Mouse (Mus musculus): Measurements from ENCODE around the gene Krtap19-4. TPM values are rescaled to one million over a fixed set of nuclear protein-coding genes. Genes with fewer than 3 reads are reported as not detected.
A peak's percentile ranks its signal among the peaks of the same experiment; 100 is the strongest.

Krtap19-4 gene
- total and polyA plus RNA-seq, 2 experiments, result not detected

- no peak within 1 kb of the TSS for H3K27ac ChIP-seq (replicated peaks; ENCODE audit: insufficient read depth, low read depth, low read length)
- H3K27me3 ChIP-seq (ENCODE audit: control insufficient read depth, insufficient read depth, low read length), result no peaks in the 10 kb centered on the region
- no peak within 1 kb of the TSS for H3K9ac ChIP-seq (ENCODE audit: low read depth, low read length)
- H3K79me2 ChIP-seq (ENCODE audit: control insufficient read depth, insufficient read depth, low read length), result no peaks in the 10 kb centered on the region
- no peak for DNase-seq (ENCODE audit: extremely low read depth, low read depth, low spot score)
- no peaks in the 10 kb centered on the region for H3K36me3 ChIP-seq (ENCODE audit: control insufficient read depth, insufficient read depth, low read length)
- H3K4me1 ChIP-seq (ENCODE audit: control insufficient read depth, insufficient read depth, low read length), result no peaks in the 10 kb centered on the region
- no peak for TF ChIP-seq POLR2A (IDR thresholded peaks at IDR 0.05; ENCODE audit: extremely low read depth, insufficient read depth, low read length)
- no peak for TF ChIP-seq CTCF (IDR thresholded peaks at IDR 0.05; ENCODE audit: low read depth, low read length)
- H3K4me3 ChIP-seq (ENCODE audit: insufficient read depth, low read depth, low read length), result no peak within 1 kb of the TSS
- WGBS, result 82% methylated on average over 6 of the region's 6 CpGs
Measured at GRCm38 (mm10) chr16:88869311-88869710, 15.6 kb downstream of the Krtap19-4 start, which contains the start of gene Krtap19-1. Krtap19-1 (minus strand) TSS chr16:88869411.

- no peaks in the 10 kb centered on the region for H3K36me3 ChIP-seq (ENCODE audit: control insufficient read depth, insufficient read depth, low read length)
- H3K79me2 ChIP-seq (ENCODE audit: control insufficient read depth, insufficient read depth, low read length), result no peaks in the 10 kb centered on the region
- TF ChIP-seq POLR2A (IDR thresholded peaks at IDR 0.05; ENCODE audit: extremely low read depth, insufficient read depth, low read length) (no peak), CTCF (IDR thresholded peaks at IDR 0.05; ENCODE audit: low read depth, low read length) (no peak)
- 89% methylated on average over 4 of the region's 4 CpGs for WGBS
- no peak for DNase-seq (ENCODE audit: extremely low read depth, low read depth, low spot score)
- no peak overlapping the region for H3K9ac ChIP-seq (ENCODE audit: low read depth, low read length)
- no peaks in the 10 kb centered on the region for H3K27me3 ChIP-seq (ENCODE audit: control insufficient read depth, insufficient read depth, low read length)
- H3K27ac ChIP-seq (replicated peaks; ENCODE audit: insufficient read depth, low read depth, low read length), result no peak overlapping the region
- H3K4me3 ChIP-seq (ENCODE audit: insufficient read depth, low read depth, low read length), result no peak overlapping the region
- H3K4me1 ChIP-seq (ENCODE audit: control insufficient read depth, insufficient read depth, low read length), result no peaks in the 10 kb centered on the region
Measured at GRCm38 (mm10) chr16:88864887-88865407, 19.9 kb downstream of the Krtap19-4 start.

GRCm38 (mm10) chr16:88851450-88851849 lies 33.4 kb downstream of the Krtap19-4 start:
- Histone ChIP-seq H3K27ac (replicated peaks; ENCODE audit: insufficient read depth, low read depth, low read length) (no peak overlapping the region), H3K9ac (ENCODE audit: low read depth, low read length) (no peak overlapping the region), H3K4me3 (ENCODE audit: insufficient read depth, low read depth, low read length) (no peak overlapping the region), H3K36me3 (ENCODE audit: control insufficient read depth, insufficient read depth, low read length) (no peaks in the 10 kb centered on the region), H3K27me3 (ENCODE audit: control insufficient read depth, insufficient read depth, low read length) (no peaks in the 10 kb centered on the region), H3K79me2 (ENCODE audit: control insufficient read depth, insufficient read depth, low read length) (no peaks in the 10 kb centered on the region), H3K4me1 (ENCODE audit: control insufficient read depth, insufficient read depth, low read length) (peaks cover 3% of the 10 kb centered on the region)
- 8% methylated on average over 5 of the region's 5 CpGs for WGBS
- DNase-seq (ENCODE audit: extremely low read depth, low read depth, low spot score), result peak; percentile 43
- TF ChIP-seq CTCF (IDR thresholded peaks at IDR 0.05; ENCODE audit: low read depth, low read length) (peak; percentile 53), POLR2A (IDR thresholded peaks at IDR 0.05; ENCODE audit: extremely low read depth, insufficient read depth, low read length) (no peak)

- Histone ChIP-seq H3K27ac (replicated peaks; ENCODE audit: insufficient read depth, low read depth, low read length) (no peak overlapping the region), H3K4me3 (ENCODE audit: insufficient read depth, low read depth, low read length) (no peak overlapping the region), H3K9ac (ENCODE audit: low read depth, low read length) (no peak overlapping the region), H3K27me3 (ENCODE audit: control insufficient read depth, insufficient read depth, low read length) (no peaks in the 10 kb centered on the region), H3K4me1 (ENCODE audit: control insufficient read depth, insufficient read depth, low read length) (peaks cover 6% of the 10 kb centered on the region), H3K79me2 (ENCODE audit: control insufficient read depth, insufficient read depth, low read length) (no peaks in the 10 kb centered on the region), H3K36me3 (ENCODE audit: control insufficient read depth, insufficient read depth, low read length) (no peaks in the 10 kb centered on the region)
- peak; percentile 6 for DNase-seq (ENCODE audit: extremely low read depth, low read depth, low spot score)
- 29% methylated on average over 4 of the region's 4 CpGs for WGBS
- no peak for TF ChIP-seq CTCF (IDR thresholded peaks at IDR 0.05; ENCODE audit: low read depth, low read length)
- TF ChIP-seq POLR2A (IDR thresholded peaks at IDR 0.05; ENCODE audit: extremely low read depth, insufficient read depth, low read length), result no peak
Measured at GRCm38 (mm10) chr16:88848558-88848957, 36.3 kb downstream of the Krtap19-4 start.

GRCm38 (mm10) chr16:88847363-88847762 lies 37.5 kb downstream of the Krtap19-4 start:
- H3K27ac ChIP-seq (replicated peaks; ENCODE audit: insufficient read depth, low read depth, low read length), result no peak overlapping the region
- no peaks in the 10 kb centered on the region for H3K27me3 ChIP-seq (ENCODE audit: control insufficient read depth, insufficient read depth, low read length)
- H3K4me1 ChIP-seq (ENCODE audit: control insufficient read depth, insufficient read depth, low read length), result peaks cover 11% of the 10 kb centered on the region
- H3K9ac ChIP-seq (ENCODE audit: low read depth, low read length), result no peak overlapping the region
- no peak overlapping the region for H3K4me3 ChIP-seq (ENCODE audit: insufficient read depth, low read depth, low read length)
- no peaks in the 10 kb centered on the region for H3K79me2 ChIP-seq (ENCODE audit: control insufficient read depth, insufficient read depth, low read length)
- peak; percentile 39 for DNase-seq (ENCODE audit: extremely low read depth, low read depth, low spot score)
- WGBS, result 37% methylated on average over 1 of the region's 1 CpGs
- no peaks in the 10 kb centered on the region for H3K36me3 ChIP-seq (ENCODE audit: control insufficient read depth, insufficient read depth, low read length)
- TF ChIP-seq POLR2A (IDR thresholded peaks at IDR 0.05; ENCODE audit: extremely low read depth, insufficient read depth, low read length), result no peak

Other genes starting within 250 kb of the Krtap19-4 start
- gene Krtap26-1, start 237.3 kb downstream of the Krtap19-4 start, total RNA-seq (2014; rRNA removed), result not detected in 2 replicates
- gene Krtap26-1, start 237.3 kb downstream of the Krtap19-4 start, polyA plus RNA-seq (2012; rRNA removed), result not detected in 2 replicates
- not detected in 2 replicates for gene Krtap27-1, start 213.4 kb downstream of the Krtap19-4 start, total RNA-seq (2014; rRNA removed)
- not detected in 2 replicates for gene Krtap27-1, start 213.4 kb downstream of the Krtap19-4 start, polyA plus RNA-seq (2012; rRNA removed)
- not detected in 2 replicates for gene 2310061N02Rik, start 177.1 kb downstream of the Krtap19-4 start, total RNA-seq (2014; rRNA removed)
- gene 2310061N02Rik, start 177.1 kb downstream of the Krtap19-4 start, polyA plus RNA-seq (2012; rRNA removed), result not detected in 2 replicates
- gene Krtap13-1, start 156.2 kb downstream of the Krtap19-4 start, total RNA-seq (2014; rRNA removed), result not detected in 2 replicates
- gene Krtap13-1, start 156.2 kb downstream of the Krtap19-4 start, polyA plus RNA-seq (2012; rRNA removed), result not detected in 2 replicates
- not detected in 2 replicates for gene Krtap13, start 133.5 kb downstream of the Krtap19-4 start, total RNA-seq (2014; rRNA removed)
- gene Krtap13, start 133.5 kb downstream of the Krtap19-4 start, polyA plus RNA-seq (2012; rRNA removed), result not detected in 2 replicates
- gene 2310034C09Rik, start 126.2 kb downstream of the Krtap19-4 start, total RNA-seq (2014; rRNA removed), result not detected in 2 replicates
- gene 2310034C09Rik, start 126.2 kb downstream of the Krtap19-4 start, polyA plus RNA-seq (2012; rRNA removed), result not detected in 2 replicates
- gene 2310057N15Rik, start 110.9 kb downstream of the Krtap19-4 start, total RNA-seq (2014; rRNA removed), result not detected in 2 replicates
- not detected in 2 replicates for gene 2310057N15Rik, start 110.9 kb downstream of the Krtap19-4 start, polyA plus RNA-seq (2012; rRNA removed)
- not detected in 2 replicates for gene Gm5965, start 107.2 kb downstream of the Krtap19-4 start, total RNA-seq (2014; rRNA removed)
- gene Gm5965, start 107.2 kb downstream of the Krtap19-4 start, polyA plus RNA-seq (2012; rRNA removed), result not detected in 2 replicates
- gene Gm20741, start 72.9 kb downstream of the Krtap19-4 start, total RNA-seq (2014; rRNA removed), result not detected in 2 replicates
- gene Gm20741, start 72.9 kb downstream of the Krtap19-4 start, polyA plus RNA-seq (2012; rRNA removed), result not detected in 2 replicates
- not detected in 2 replicates for gene Krtap15, start 64.9 kb downstream of the Krtap19-4 start, total RNA-seq (2014; rRNA removed)
- gene Krtap15, start 64.9 kb downstream of the Krtap19-4 start, polyA plus RNA-seq (2012; rRNA removed), result not detected in 2 replicates
- not detected in 2 replicates for gene Krtap14, start 58.9 kb downstream of the Krtap19-4 start, total RNA-seq (2014; rRNA removed)
- not detected in 2 replicates for gene Krtap14, start 58.9 kb downstream of the Krtap19-4 start, polyA plus RNA-seq (2012; rRNA removed)
- gene Krtap19-1, start 15.7 kb downstream of the Krtap19-4 start, total RNA-seq (2014; rRNA removed), result not detected in 2 replicates
- not detected in 2 replicates for gene Krtap19-1, start 15.7 kb downstream of the Krtap19-4 start, polyA plus RNA-seq (2012; rRNA removed)
- gene Krtap19-2, start 10.8 kb downstream of the Krtap19-4 start, total RNA-seq (2014; rRNA removed), result not detected in 2 replicates
- gene Krtap19-2, start 10.8 kb downstream of the Krtap19-4 start, polyA plus RNA-seq (2012; rRNA removed), result not detected in 2 replicates
- not detected in 2 replicates for gene Krtap19-3, start 7.1 kb downstream of the Krtap19-4 start, total RNA-seq (2014; rRNA removed)
- gene Krtap19-3, start 7.1 kb downstream of the Krtap19-4 start, polyA plus RNA-seq (2012; rRNA removed), result not detected in 2 replicates
- gene Krtap19-5, start 11.4 kb upstream of the Krtap19-4 start, total RNA-seq (2014; rRNA removed), result not detected in 2 replicates
- gene Krtap19-5, start 11.4 kb upstream of the Krtap19-4 start, polyA plus RNA-seq (2012; rRNA removed), result not detected in 2 replicates
- not detected in 2 replicates for gene Krtap19-9b, start 47.2 kb upstream of the Krtap19-4 start, total RNA-seq (2014; rRNA removed)
- not detected in 2 replicates for gene Krtap19-9b, start 47.2 kb upstream of the Krtap19-4 start, polyA plus RNA-seq (2012; rRNA removed)
- not detected in 2 replicates for gene Krtap16-3, start 77.8 kb upstream of the Krtap19-4 start, total RNA-seq (2014; rRNA removed)
- gene Krtap16-3, start 77.8 kb upstream of the Krtap19-4 start, polyA plus RNA-seq (2012; rRNA removed), result not detected in 2 replicates
- not detected in 2 replicates for gene Krtap22-2, start 125.7 kb upstream of the Krtap19-4 start, total RNA-seq (2014; rRNA removed)
- gene Krtap22-2, start 125.7 kb upstream of the Krtap19-4 start, polyA plus RNA-seq (2012; rRNA removed), result not detected in 2 replicates
- not detected in 2 replicates for gene Gm10229, start 130.2 kb upstream of the Krtap19-4 start, total RNA-seq (2014; rRNA removed)
- gene Gm10229, start 130.2 kb upstream of the Krtap19-4 start, polyA plus RNA-seq (2012; rRNA removed), result not detected in 2 replicates
- gene Krtap6-1, start 146.6 kb upstream of the Krtap19-4 start, total RNA-seq (2014; rRNA removed), result not detected in 2 replicates
- not detected in 2 replicates for gene Krtap6-1, start 146.6 kb upstream of the Krtap19-4 start, polyA plus RNA-seq (2012; rRNA removed)
- not detected in 2 replicates for gene Gm10228, start 156.4 kb upstream of the Krtap19-4 start, total RNA-seq (2014; rRNA removed)
- gene Gm10228, start 156.4 kb upstream of the Krtap19-4 start, polyA plus RNA-seq (2012; rRNA removed), result not detected in 2 replicates
- gene Krtap6-5, start 162.8 kb upstream of the Krtap19-4 start, total RNA-seq (2014; rRNA removed), result not detected in 2 replicates
- gene Krtap6-5, start 162.8 kb upstream of the Krtap19-4 start, polyA plus RNA-seq (2012; rRNA removed), result not detected in 2 replicates
- gene 1110025L11Rik, start 178.9 kb upstream of the Krtap19-4 start, total RNA-seq (2014; rRNA removed), result not detected in 2 replicates
- gene 1110025L11Rik, start 178.9 kb upstream of the Krtap19-4 start, polyA plus RNA-seq (2012; rRNA removed), result not detected in 2 replicates
- gene Krtap6-3, start 198.9 kb upstream of the Krtap19-4 start, total RNA-seq (2014; rRNA removed), result not detected in 2 replicates
- gene Krtap6-3, start 198.9 kb upstream of the Krtap19-4 start, polyA plus RNA-seq (2012; rRNA removed), result not detected in 2 replicates

All from liver, adult 2 months (tissue).